Mouse (Mus musculus): ENCODE results near the gene Zfp691.

The Zfp691 gene

GRCm38 (mm10) chr4:119124771-119125273 is 49.2 kb downstream of the Zfp691 start:
- no peak for DNase-seq (ENCODE audit: low spot score in 2 of 2)

GRCm38 (mm10) chr4:119121249-119121648 is 52.7 kb downstream of the Zfp691 start:
- peak; percentile 81 to 85 for DNase-seq (ENCODE audit: low spot score in 2 of 2)

GRCm38 (mm10) chr4:119120095-119120494 is 53.9 kb downstream of the Zfp691 start:
- DNase-seq (ENCODE audit: low spot score in 2 of 2), result peak in 1 of 2 experiments; percentile 63
